Mouse (Mus musculus) embryonic fibroblast, embryonic 13.5 days (primary cell): ENCODE data around the gene Spata6.

Experiments used
- CTCF ChIP-seq: IDR thresholded peaks from 2 replicates; pipeline ENCODE4 v1.5.1; 2011; ENCODE audit warnings: mild to moderate bottlenecking, control low read depth, low read length, moderate library complexity, borderline replicate concordance; ENCODE audit not compliant: insufficient read depth
- POLR2A ChIP-seq: IDR thresholded peaks from 2 replicates; pipeline ENCODE4 v1.6.1; 2011; ENCODE audit warnings: low read depth, mild to moderate bottlenecking, control low read depth, low read length, moderate library complexity

DNA sequence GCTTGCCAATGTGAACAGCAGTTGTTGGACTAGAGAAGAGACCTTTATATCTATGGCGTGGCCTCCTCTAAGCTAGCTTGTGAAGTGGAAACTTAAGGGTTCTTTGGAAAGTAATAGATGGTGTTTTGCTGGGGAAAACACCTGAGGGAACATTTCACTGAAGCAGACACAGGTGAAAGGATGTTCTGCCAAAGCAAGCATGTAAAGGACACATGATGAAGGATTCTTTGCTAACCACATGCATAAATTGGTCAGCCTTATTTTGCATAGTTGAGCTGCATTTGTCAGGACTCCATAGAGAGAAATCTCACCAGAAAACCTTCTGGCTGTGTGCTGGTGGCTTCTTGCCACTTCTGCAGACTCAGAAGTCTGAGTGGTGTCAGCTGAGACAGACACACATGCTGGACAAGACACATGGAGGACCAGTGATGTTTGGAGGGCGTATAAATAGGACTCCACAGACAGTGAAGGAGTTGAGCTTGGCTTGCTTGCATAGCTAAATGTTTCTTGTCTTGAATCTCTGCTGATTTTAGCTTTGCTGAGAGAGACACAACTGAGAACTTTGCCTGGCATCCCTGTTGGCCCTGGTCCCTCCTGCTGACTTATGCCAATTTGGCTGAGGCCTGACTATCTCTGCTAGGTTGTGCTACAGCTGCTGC is 148.1 kb downstream of the Spata6 start:
- TF ChIP-seq POLR2A (no peak), CTCF (no peak)
